Mouse (Mus musculus) embryo, embryonic 10 days (tissue): ENCODE data around the gene Arid2.
"Not testable (repeated sequence)": the region's sequence is repeated elsewhere in the genome, so short reads cannot be mapped to it uniquely, and the experiment has no call there.

Experiments used
- DNase-seq: peaks from one replicate; pipeline ENCODE4 v3.0.0-alpha.2; 2015; ENCODE audit warnings: low spot score

The Arid2 gene

DNA sequence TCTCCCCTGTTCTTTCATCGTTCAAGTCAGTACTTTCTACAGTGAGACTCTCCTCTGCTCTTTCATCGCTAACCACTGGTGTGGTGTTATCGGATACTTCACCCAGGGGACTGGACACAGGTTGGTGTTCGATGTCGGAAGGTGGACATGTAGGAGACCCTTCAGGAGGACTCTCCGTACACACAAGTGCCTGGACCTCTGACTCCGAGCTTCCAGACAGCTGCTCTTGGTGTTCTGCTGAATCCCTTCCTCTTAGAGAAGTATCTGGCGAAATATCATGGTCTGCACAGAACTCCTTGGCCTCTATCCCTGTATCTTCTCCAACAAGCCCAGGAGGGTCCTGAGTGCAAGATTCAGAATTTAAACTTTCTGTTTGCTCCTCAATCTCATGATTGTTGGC, 132.6 kb downstream of the Arid2 start:
- DNase-seq: no peak

DNA sequence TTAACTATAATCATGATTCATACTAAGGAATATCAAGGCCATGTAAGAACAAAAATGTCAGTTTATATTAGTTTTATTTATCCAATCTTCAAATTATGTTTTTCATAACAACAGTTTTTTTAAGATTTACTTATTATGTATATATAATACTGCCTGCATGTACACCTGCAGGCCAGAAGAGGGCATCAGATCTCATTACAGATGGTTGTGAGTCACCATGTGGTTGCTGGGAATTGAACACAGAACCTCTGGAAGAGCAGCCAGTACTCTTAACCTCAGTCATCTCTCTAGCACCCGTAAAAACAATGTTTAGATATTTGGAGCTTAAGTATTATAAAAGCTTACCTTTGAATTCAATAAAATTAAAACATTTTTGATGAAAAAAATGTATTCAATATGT, 146.9 kb downstream of the Arid2 start:
- DNase-seq: no peak

DNA sequence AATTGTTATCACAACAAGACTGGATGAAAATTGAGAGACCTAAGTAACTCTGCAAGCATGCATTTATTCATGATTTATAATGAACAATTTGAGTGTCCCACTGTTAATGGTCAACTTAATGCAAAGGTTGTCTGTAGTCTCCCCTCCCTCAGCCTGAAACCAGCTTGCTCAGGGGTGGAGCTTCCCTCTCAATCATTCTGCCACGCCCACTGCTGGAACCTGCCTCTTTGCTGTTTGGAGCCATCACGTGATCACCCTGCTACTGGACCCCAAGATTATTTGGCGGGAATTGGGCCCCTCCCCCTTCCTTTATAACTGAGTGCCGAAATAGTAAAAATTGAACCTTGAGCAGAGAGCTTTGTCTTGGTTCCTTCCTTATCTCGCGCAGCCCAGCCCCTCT, 154.2 kb downstream of the Arid2 start:
- DNase-seq: not testable (repeated sequence)

DNA sequence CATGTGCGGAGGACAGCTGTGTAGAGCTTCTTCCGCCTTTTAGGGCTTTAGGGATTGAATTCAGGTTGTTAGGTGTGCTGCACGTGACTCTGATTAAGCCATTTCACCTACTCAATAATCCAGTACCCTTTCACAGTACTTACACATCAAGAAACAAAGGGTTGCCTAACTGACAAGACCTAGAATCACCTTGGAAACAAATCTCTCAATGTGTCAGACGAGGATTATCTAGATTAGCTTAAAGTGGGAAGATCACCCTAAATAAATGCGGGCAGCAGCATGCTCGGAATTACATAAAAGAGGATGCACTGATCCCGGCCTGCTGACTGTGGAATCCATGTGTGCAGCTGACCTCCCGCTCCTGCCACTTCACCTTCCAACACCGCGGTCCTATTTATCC, 159.5 kb downstream of the Arid2 start:
- no peak for DNase-seq

DNA sequence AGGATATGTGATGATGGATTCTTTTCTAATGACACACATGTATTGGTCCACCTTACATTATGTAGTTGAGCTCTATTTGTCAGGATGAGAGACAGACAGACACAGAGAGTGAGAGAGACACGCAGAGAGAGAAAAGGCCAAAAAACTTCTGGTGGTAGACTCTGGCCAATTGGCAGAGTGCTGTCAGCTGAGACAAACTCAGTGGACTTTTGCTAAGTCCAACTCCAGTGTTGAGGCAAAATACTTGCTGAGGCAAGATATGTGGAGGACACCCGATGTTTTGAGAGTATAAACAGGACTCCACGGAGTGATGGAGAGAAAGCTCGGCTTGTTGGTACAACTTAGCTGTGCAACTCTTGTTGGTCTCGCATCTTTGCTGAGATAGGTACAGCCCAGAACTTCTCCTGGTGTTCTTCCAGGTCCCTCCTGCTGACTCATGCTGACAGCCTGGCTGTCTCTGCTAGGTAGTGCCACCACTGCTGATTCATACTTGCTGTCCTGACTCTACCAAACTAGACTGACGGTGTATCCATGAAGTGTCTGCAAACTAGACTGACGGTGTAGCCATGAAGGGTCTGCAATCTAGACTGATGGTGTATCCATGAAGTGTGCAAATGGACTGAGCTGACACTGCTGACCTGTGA, 161.5 kb downstream of the Arid2 start:
- no peak for DNase-seq

DNA sequence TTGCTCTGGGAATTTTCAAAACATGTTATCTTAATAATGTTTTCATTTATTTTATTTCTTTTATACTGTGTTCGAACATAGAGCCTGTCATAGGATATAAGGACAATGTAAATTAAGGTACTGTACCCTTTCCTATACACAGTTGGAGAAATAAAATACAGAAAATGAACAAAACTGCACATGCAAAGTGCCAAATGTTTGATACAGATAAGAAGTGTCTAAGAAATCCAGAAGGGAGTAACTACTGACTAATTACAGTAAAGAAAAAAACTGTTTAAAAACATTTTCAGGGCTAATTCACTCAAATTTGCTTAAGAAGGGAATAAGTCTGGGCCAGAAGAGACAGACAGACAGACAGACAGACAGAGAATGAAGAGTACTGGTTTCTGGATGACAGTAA, 166.0 kb downstream of the Arid2 start:
- DNase-seq: no peak
